Mouse (Mus musculus) kidney, adult 10 weeks (tissue): Measurements from ENCODE around the gene Fam228b. TPM values are rescaled to one million over a fixed set of nuclear protein-coding genes. Genes with fewer than 3 reads are reported as not detected.

Source experiments
- polyA plus RNA-seq: library from polyadenylated mRNA; stranded (reverse); fragments of 350-450 nt; fragmentation: Illumina TruSeq; extraction: RNeasy Lipid Tissue Mini Kit (QIAGEN cat#74804); gene quantifications from one replicate; pipeline ENCODE4 v1.2.3, GENCODE M21; 2014; ENCODE audit warnings: low read depth, low replicate concordance

Fam228b gene
- 7.9 TPM for polyA plus RNA-seq

GRCm38 (mm10) chr12:4768492-4769332 lies at the start of gene Fam228b, which contains the start of gene Pfn4:
Fam228b (minus strand) TSS chr12:4769267.
Pfn4 (plus strand) TSS chr12:4769022.

GRCm38 (mm10) chr12:4817361-4818101 lies 48.5 kb upstream of the Fam228b start, which contains the start of gene Sf3b6:
Sf3b6 (plus strand) TSS chr12:4817544.

GRCm38 (mm10) chr12:4738031-4738576 lies 31.0 kb downstream of the Fam228b start, which contains the start of gene Fam228a:
Fam228a (minus strand) TSS chr12:4738430.

Other genes starting within 250 kb of the Fam228b start
- 96.5 TPM for gene Itsn2, start 176.6 kb downstream of the Fam228b start, polyA plus RNA-seq
- gene Gm3625, start 176.3 kb downstream of the Fam228b start, polyA plus RNA-seq, result not detected
- gene Fam228a, start 30.8 kb downstream of the Fam228b start, polyA plus RNA-seq, result 0.49 TPM
- gene Pfn4, start 245 bp downstream of the Fam228b start, polyA plus RNA-seq, result 4.0 TPM
- 272 TPM for gene Sf3b6, start 48.3 kb upstream of the Fam228b start, polyA plus RNA-seq
- 1.3 TPM for gene Fkbp1b, start 72.3 kb upstream of the Fam228b start, polyA plus RNA-seq
- gene Wdcp, start 74.0 kb upstream of the Fam228b start, polyA plus RNA-seq, result 5.5 TPM
- gene Mfsd2b, start 105.1 kb upstream of the Fam228b start, polyA plus RNA-seq, result 0.57 TPM
- gene Ubxn2a, start 138.4 kb upstream of the Fam228b start, polyA plus RNA-seq, result 238 TPM
- 24.7 TPM for gene Atad2b, start 148.1 kb upstream of the Fam228b start, polyA plus RNA-seq